Mouse (Mus musculus) kidney, postnatal 0 days (tissue): ENCODE measurements around the gene 2900026A02Rik. TPM values are rescaled to one million over a fixed set of nuclear protein-coding genes. Genes with fewer than 3 reads are reported as not detected.

ENCODE experiments used
- ATAC-seq: fragments of 200-750 bp; cut with Nextera tagmentation; replicated peaks from 2 replicates; pipeline ENCODE4 v1.8.0; 2017; ENCODE audit warnings: low read depth, moderate number of reproducible peaks, moderate TSS enrichment, moderate library complexity; ENCODE audit not compliant: low FRiP score
- DNase-seq: peaks from one replicate; pipeline ENCODE4 v3.0.0-alpha.2; 2016; ENCODE audit warnings: low spot score
- H3K27ac ChIP-seq: fragments of 300-500 bp; sonication (generic); 2 replicates; pipeline ENCODE4 v1.5.1; 2014; ENCODE audit warnings: mild to moderate bottlenecking
- H3K27me3 ChIP-seq: fragments of 300-500 bp; sonication (generic); 2 replicates; pipeline ENCODE4 v1.6.1; 2014; ENCODE audit warnings: low read length, mixed read lengths; ENCODE audit not compliant: insufficient read depth
- H3K36me3 ChIP-seq: fragments of 300-500 bp; sonication (generic); 2 replicates; pipeline ENCODE4 v1.6.1; 2014; ENCODE audit warnings: low read length, mixed read lengths; ENCODE audit not compliant: insufficient read depth
- H3K4me1 ChIP-seq: fragments of 300-500 bp; sonication (generic); replicated peaks from 2 replicates; pipeline ENCODE4 v1.6.1; 2014; ENCODE audit warnings: antibody characterized with exemption, low read length, mixed read lengths; ENCODE audit not compliant: insufficient read depth
- H3K4me2 ChIP-seq: fragments of 300-500 bp; sonication (generic); 2 replicates; pipeline ENCODE4 v1.6.1; 2014; ENCODE audit warnings: mild to moderate bottlenecking, low read length, moderate library complexity, mixed read lengths
- H3K4me3 ChIP-seq: fragments of 300-500 bp; sonication (generic); replicated peaks from 2 replicates; pipeline ENCODE4 v1.5.1; 2014; ENCODE audit warnings: low read depth, low read length
- H3K9ac ChIP-seq: fragments of 300-500 bp; sonication (generic); 2 replicates; pipeline ENCODE4 v1.6.1; 2014; ENCODE audit warnings: low read depth, low read length
- H3K9me3 ChIP-seq: fragments of 300-500 bp; sonication (generic); replicated peaks from 2 replicates; pipeline ENCODE4 v1.6.1; 2016; ENCODE audit warnings: low read length, inconsistent platforms, mixed read lengths
- CTCF ChIP-seq: IDR thresholded peaks from 2 replicates; pipeline ENCODE4 v1.5.1; 2016; ENCODE audit warnings: antibody characterized with exemption, low read depth, mild to moderate bottlenecking, moderate library complexity
- WGBS: fragments of 180-500 bp; shearing (Covaris S2); extraction: QIAGEN DNeasy Blood & Tissue Kit; methylation state at CpG from one replicate; pipeline ENCODE4 v1.1.7; 2014; 5-methylcytosine and 5-hydroxymethylcytosine counted together
- polyA plus RNA-seq: library from polyadenylated mRNA; unstranded; fragments of >200 nt; fragmentation: Nextera tagmentation; extraction: Ambion mirVana; gene quantifications from 2 replicates; pipeline ENCODE4 v1.2.1, GENCODE M21; 2015

Gene 2900026A02Rik
- polyA plus RNA-seq, 1 experiment from 2014 or later: 4.8 TPM

DNA sequence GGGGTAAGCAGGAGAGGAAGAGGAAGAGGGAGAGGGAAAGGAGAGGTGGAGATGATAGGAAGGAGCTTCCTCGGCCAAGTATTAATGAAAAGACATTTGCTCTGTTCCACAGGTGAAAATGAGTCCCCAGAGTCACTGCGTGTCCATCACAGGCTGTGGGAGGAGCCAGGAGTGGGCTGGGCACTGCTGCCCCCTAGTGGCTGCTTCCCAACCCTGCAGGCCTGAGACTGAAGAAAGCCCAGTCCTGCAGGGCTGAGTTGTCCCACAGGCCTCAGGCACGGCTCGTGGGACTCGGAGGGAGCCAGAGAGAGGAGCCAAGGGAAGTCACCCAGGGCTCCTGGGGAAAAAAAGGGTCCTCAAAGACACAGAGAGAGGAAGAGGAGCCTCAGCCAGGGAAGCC, 47.7 kb downstream of the 2900026A02Rik start:
- Histone ChIP-seq H3K4me3 (no peak overlapping the region), H3K36me3 (no peaks in the 10 kb centered on the region), H3K4me2 (no peak overlapping the region), H3K27ac (no peak overlapping the region), H3K4me1 (no peaks in the 10 kb centered on the region), H3K9me3 (no peaks in the 10 kb centered on the region), H3K9ac (no peak overlapping the region), H3K27me3 (no peaks in the 10 kb centered on the region)
- DNase-seq (peak; percentile 81), ATAC-seq (no peak)
- TF ChIP-seq CTCF: peak; percentile 96
- 19% methylated on average over 5 of the region's 5 CpGs for WGBS

- H3K9me3 ChIP-seq: no peaks in the 10 kb centered on the region
- H3K36me3 ChIP-seq: no peaks in the 10 kb centered on the region
- no peak overlapping the region for H3K9ac ChIP-seq
- H3K27ac ChIP-seq: no peak overlapping the region
- ATAC-seq (no peak), DNase-seq (no peak)
- 69% methylated on average over 10 of the region's 10 CpGs for WGBS
- H3K27me3 ChIP-seq: no peaks in the 10 kb centered on the region
- H3K4me2 ChIP-seq: no peak overlapping the region
- no peak for TF ChIP-seq CTCF
- no peak overlapping the region for H3K4me3 ChIP-seq
- H3K4me1 ChIP-seq: no peaks in the 10 kb centered on the region
Observed at GRCm38 (mm10) chr5:113171968-113172578, 49.0 kb downstream of the 2900026A02Rik start.

- DNase-seq: no peak
- Histone ChIP-seq H3K4me1 (no peaks in the 10 kb centered on the region), H3K27me3 (no peaks in the 10 kb centered on the region), H3K9ac (no peak overlapping the region), H3K4me3 (no peak overlapping the region), H3K9me3 (no peaks in the 10 kb centered on the region), H3K27ac (no peak overlapping the region), H3K36me3 (no peaks in the 10 kb centered on the region), H3K4me2 (no peak overlapping the region)
- TF ChIP-seq CTCF: peak; percentile 58
- ATAC-seq: no peak
- whole genome bisulfite sequencing: 91% methylated on average over 11 of the region's 11 CpGs
Observed at GRCm38 (mm10) chr5:113170064-113170754, 50.8 kb downstream of the 2900026A02Rik start.

DNA sequence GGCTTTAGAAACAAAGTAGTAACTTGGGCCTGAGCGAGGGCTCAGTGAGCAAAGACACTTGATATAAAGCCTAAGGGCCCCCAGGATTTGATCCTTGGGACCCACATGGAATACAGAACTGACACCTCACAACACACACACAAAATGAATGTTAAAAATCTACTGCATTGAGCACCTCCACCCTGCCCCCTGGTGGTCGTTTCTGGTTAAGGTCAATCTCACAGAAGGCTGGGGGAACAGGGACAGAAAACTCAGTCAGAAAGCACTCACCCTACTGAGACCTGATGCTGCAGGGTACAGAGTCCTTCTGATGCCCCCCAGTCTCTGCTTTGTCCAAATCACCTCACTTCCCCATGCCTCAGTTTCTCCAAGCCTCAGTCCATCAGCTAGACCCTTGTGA, 53.3 kb downstream of the 2900026A02Rik start:
- TF ChIP-seq CTCF: peak; percentile 76
- no peaks in the 10 kb centered on the region for H3K27me3 ChIP-seq
- no peak overlapping the region for H3K4me2 ChIP-seq
- H3K9me3 ChIP-seq: no peaks in the 10 kb centered on the region
- no peaks in the 10 kb centered on the region for H3K36me3 ChIP-seq
- ATAC-seq: no peak
- H3K27ac ChIP-seq: no peak overlapping the region
- no peak overlapping the region for H3K9ac ChIP-seq
- no peak overlapping the region for H3K4me3 ChIP-seq
- peak; percentile 66 for DNase-seq
- no peaks in the 10 kb centered on the region for H3K4me1 ChIP-seq
- WGBS: 43% methylated on average over 2 of the region's 2 CpGs

DNA sequence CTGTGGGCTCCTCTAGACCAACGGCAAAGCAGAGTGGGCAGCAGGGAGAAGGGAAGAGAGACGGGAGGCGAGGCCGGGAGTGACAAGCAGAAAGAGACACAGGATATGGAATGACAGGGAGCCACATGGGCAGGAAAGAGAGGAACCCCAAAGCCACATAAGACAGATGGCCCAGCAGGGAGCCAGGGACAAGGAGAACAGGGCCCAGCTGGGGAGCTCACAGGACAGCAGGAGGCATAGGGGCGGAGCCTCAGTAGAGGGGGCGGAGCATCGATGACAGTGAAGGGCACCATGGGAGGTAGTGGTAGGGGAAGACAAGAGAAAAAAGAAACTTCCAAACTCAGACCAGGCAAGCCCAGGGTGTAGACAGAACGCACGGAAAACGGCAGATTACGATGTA, 55.6 kb downstream of the 2900026A02Rik start:
- no peak overlapping the region for H3K4me3 ChIP-seq

GRCm38 (mm10) chr5:113164873-113165441, 56.1 kb downstream of the 2900026A02Rik start:
- Histone ChIP-seq H3K27me3 (no peaks in the 10 kb centered on the region), H3K4me3 (no peak overlapping the region), H3K27ac (no peak overlapping the region), H3K36me3 (no peaks in the 10 kb centered on the region), H3K4me2 (no peak overlapping the region), H3K9me3 (no peaks in the 10 kb centered on the region), H3K9ac (no peak overlapping the region), H3K4me1 (no peaks in the 10 kb centered on the region; the same call in 1 of the 2 replicates)
- peak; percentile 84 for ATAC-seq
- peak; percentile 84 for DNase-seq
- no peak for TF ChIP-seq CTCF
- WGBS: 27% methylated on average over 16 of the region's 16 CpGs

More for the DNA sequence above, 55.6 kb downstream of the 2900026A02Rik start:
- no peak overlapping the region for H3K27ac ChIP-seq
- no peaks in the 10 kb centered on the region; the same call in 1 of the 2 replicates for H3K4me1 ChIP-seq
- 0 out of 2 replicates have a peak, but pooled peaks have one; percentile 8 for ATAC-seq
- no peak overlapping the region for H3K4me2 ChIP-seq
- no peaks in the 10 kb centered on the region for H3K27me3 ChIP-seq
- 53% methylated on average over 11 of the region's 11 CpGs for WGBS
- H3K9ac ChIP-seq: no peak overlapping the region
- H3K36me3 ChIP-seq: no peaks in the 10 kb centered on the region
- no peak for TF ChIP-seq CTCF
- peak; percentile 45 for DNase-seq
- H3K9me3 ChIP-seq: no peaks in the 10 kb centered on the region
